Mouse (Mus musculus): ENCODE data around the gene Tlr4.

Tlr4 gene

GRCm38 (mm10) chr4:66900126-66900525 lies 72.7 kb downstream of the Tlr4 start:
- DNase-seq (ENCODE audit: low spot score), result no peak

- no peak for DNase-seq (ENCODE audit: low spot score)
Observed at GRCm38 (mm10) chr4:66901498-66901897, 74.1 kb downstream of the Tlr4 start.

- no peak for DNase-seq (ENCODE audit: low spot score)
Observed at GRCm38 (mm10) chr4:66908376-66908775, 81.0 kb downstream of the Tlr4 start.

- no peak for DNase-seq (ENCODE audit: low spot score)
Observed at GRCm38 (mm10) chr4:66919630-66920372, 92.4 kb downstream of the Tlr4 start.

- DNase-seq (ENCODE audit: low spot score), result no peak
Observed at GRCm38 (mm10) chr4:66923616-66924276, 96.4 kb downstream of the Tlr4 start.

- DNase-seq (ENCODE audit: low spot score), result no peak
Observed at GRCm38 (mm10) chr4:66926066-66926465, 98.7 kb downstream of the Tlr4 start.

- no peak for DNase-seq (ENCODE audit: low spot score)
Observed at GRCm38 (mm10) chr4:66927537-66928088, 100.2 kb downstream of the Tlr4 start.

- DNase-seq (ENCODE audit: low spot score), result no peak
Observed at GRCm38 (mm10) chr4:66938489-66939061, 111.2 kb downstream of the Tlr4 start.

GRCm38 (mm10) chr4:66941894-66942293 lies 114.5 kb downstream of the Tlr4 start:
- DNase-seq (ENCODE audit: low spot score), result no peak

GRCm38 (mm10) chr4:66943699-66944098 lies 116.3 kb downstream of the Tlr4 start:
- no peak for DNase-seq (ENCODE audit: low spot score)

GRCm38 (mm10) chr4:66947657-66948056 lies 120.3 kb downstream of the Tlr4 start:
- DNase-seq (ENCODE audit: low spot score), result no peak

- DNase-seq (ENCODE audit: low spot score), result no peak
Observed at GRCm38 (mm10) chr4:66974918-66975317, 147.5 kb downstream of the Tlr4 start.
